Mouse (Mus musculus) bone marrow, adult 2 months (tissue): ENCODE data around the gene Vmn2r95.

Experiments used
- CTCF ChIP-seq: fragments of 200-500 bp; IDR thresholded peaks from 2 replicates; pipeline ENCODE4 v1.5.1; 2011; ENCODE audit warnings: low read length, control low read depth; ENCODE audit not compliant: control insufficient read depth, insufficient read depth
- POLR2A ChIP-seq: fragments of 200-500 bp; IDR thresholded peaks from 2 replicates; pipeline ENCODE4 v1.6.1; 2011; ENCODE audit warnings: low read depth, mild to moderate bottlenecking, control low read depth, low read length, borderline replicate concordance; ENCODE audit not compliant: control insufficient read depth

DNA sequence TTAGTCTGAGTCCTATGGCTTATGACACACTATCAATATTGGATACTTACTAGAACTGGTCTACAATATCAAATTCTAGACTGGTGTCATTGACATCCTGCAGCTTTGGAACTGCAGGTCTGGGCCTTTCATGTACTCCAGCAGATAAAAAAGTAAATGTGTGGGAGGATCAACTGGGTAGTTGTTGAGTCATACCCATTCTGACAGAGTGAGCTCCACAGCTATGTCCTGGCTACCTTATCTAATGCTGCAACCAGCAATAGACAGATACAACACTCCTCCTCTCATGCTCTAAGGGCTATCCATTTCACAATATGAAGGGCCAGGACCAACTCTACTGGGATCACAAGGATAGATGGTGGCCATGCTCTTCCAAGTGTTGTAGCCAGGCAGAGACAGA is 38.8 kb downstream of the Vmn2r95 start:
- TF ChIP-seq CTCF (no peak), POLR2A (no peak)
